Mouse (Mus musculus): ENCODE measurements around the gene Trappc5. TPM values are rescaled to one million over a fixed set of nuclear protein-coding genes. Genes with fewer than 3 reads are reported as not detected.

The Trappc5 gene
- polyA plus RNA-seq (2017; shearing (Covaris generic)): 10 to 100 TPM; 35.7 to 44.1 TPM

GRCm38 (mm10) chr8:3676131-3676992, at the start of gene Trappc5:
Gene Trappc5, plus strand, starts transcription at chr8:3676299.

DNA sequence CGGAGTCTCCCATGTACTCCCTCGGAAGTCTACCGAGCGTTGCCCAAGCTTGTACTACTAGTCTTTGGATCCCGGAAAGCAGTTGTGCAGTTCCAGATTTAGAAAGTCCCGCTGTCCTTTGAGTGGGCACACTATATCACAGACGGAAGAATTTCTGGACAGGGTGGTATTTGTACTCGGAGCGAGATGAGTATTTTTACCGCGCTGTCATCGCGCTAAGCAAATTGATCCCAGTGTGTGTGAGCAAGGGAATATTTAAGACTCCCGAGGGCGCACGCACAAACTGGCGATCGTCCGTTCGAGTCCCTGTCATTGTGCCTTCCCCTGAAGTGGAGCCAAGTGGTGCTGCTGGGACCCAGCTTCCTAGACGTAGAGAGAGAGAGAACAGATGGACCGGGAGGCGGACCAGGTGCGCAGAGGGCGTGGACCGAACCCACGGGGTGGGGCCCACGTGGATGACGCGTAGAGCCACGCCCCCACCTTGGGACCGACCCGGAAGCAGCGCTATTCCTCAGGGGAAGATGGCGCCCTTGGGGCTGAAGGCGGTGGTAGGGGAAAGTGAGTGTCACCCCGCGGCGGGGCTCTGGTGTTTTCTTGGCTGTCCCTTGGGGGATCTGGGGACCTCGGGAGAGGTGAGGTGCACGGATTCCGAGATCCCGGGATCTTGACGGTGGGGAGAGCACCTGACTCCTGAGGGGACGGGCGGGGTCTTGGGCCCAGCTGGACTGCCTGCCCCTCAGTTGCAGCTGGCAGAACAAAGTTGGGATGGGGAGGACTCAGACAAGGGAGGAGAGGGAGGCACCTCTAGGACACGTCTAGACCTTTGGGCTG, 45.2 kb upstream of the Trappc5 start, which contains the start of gene Stxbp2:
Stxbp2 (plus strand) TSS at position 309 of the 831 bp plus-strand sequence.

DNA sequence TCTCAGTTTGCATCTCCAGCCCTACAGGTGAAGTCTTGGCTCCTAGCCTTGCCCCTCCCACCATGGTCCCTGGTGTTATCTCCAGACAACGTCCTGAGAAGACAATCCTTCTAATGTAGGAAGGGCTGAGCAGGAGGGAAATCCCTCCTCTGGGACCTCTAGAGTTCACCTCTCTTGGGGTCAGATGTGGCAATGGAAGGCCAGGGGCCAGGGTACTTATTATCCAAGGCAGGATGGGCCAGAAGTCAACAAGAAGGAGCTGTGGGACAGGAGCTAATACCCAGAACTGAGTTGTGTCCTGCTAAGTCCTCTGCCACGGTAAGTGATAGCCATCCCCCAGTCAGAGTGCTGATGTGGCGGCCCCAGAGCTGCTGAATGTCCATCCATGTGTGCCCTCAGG, 20.6 kb upstream of the Trappc5 start, which contains the start of gene Retn:
Retn (plus strand) TSS at position 245 of the 400 bp plus-strand sequence.

GRCm38 (mm10) chr8:3665507-3665906, 10.6 kb upstream of the Trappc5 start, which contains the start of gene Mcemp1:
Gene Mcemp1, plus strand, starts transcription at chr8:3665754.

DNA sequence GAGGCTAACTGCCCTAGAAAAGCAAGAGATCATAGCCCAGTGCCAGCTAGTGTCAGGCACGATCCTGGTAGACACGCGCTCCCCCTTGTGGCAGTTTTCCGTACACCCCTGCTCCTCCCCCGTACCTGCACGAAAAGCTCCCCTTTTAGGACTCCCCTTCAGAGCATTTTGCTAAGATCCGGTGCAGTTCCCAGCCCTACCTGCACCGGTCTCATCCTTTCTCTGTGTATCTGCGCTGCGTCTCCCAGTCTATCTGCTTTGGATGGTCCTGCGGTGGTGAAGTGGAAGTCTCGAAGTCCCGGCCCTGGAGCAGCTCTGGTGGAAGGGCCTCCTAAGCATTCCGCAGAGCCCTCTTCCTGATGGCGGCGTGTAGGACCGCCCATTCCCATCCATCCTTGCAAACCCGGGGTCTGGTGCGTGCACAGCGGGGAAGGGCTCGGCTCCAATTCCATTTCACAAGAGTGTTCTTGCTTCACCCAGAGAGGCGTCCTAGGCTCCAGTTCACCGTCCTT, 4.1 kb upstream of the Trappc5 start, which contains the start of gene Fcor:
Fcor (minus strand) TSS at position 383 of the 512 bp plus-strand sequence.

DNA sequence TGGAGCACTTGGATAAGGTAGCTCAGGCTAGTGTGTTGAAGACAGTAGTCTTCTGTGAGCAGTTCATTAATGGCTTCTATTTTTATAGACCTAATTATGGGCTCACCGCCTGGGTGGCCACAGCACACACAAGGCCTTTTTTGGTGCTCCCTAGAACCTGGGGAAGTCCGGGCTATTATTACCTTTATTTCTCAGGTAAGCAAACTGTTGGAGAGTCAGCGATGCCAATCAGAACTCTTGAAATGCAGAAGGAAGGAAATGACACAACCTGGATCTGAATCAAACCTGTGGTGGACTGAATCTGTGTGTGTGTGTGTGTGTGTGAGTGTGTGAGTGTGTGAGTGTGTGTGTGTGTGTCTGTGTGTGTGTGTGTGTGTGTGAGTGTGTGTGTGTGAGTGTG, 18.0 kb downstream of the Trappc5 start, which contains the start of gene Fcer2a:
Fcer2a (minus strand) TSS at position 55 of the 400 bp plus-strand sequence.

DNA sequence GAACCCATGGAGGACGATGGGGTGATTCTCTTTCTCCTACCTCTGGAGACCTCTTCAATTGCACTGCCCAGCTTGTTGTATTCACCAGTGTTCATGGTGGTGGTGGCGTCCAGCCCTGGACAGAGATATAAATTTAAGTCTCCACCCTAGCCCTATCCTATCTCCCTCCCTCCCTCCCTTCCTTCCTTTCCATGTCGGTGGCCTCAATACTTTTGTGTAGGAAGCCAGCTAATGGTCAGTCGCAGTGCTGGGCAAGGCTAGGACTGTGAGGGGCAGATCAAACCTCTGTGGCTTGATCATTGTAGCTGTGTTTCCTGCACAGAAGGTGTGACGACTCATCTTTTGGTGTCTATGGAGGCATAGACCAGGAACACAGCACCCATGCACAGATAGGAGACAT, 44.5 kb downstream of the Trappc5 start, which contains the start of gene Clec4g:
Clec4g (minus strand) TSS at position 101 of the 400 bp plus-strand sequence.

Other genes with a start within 250 kb of the Trappc5 start
- gene Pex11g, start 208.6 kb upstream of the Trappc5 start, polyA plus RNA-seq (2017; shearing (Covaris generic)): 1 to 10 TPM; 4.2 to 4.5 TPM
- under 1 TPM in 1 of 2 experiments, not detected in 1; 0.17 TPM for gene Tex45, start 205.4 kb upstream of the Trappc5 start, polyA plus RNA-seq (2017; shearing (Covaris generic))
- 1 to 10 TPM; 6.7 to 8.5 TPM for gene Zfp358, start 183.2 kb upstream of the Trappc5 start, polyA plus RNA-seq (2017; shearing (Covaris generic))
- 100 to 1,000 TPM; 107 to 120 TPM for gene Mcoln1, start 175.8 kb upstream of the Trappc5 start, polyA plus RNA-seq (2017; shearing (Covaris generic))
- gene Pnpla6, start 160.9 kb upstream of the Trappc5 start, polyA plus RNA-seq (2017; shearing (Covaris generic)): 10 to 100 TPM; 39.8 to 41.4 TPM
- gene C330021F23Rik, start 108.3 kb upstream of the Trappc5 start, polyA plus RNA-seq (2017; shearing (Covaris generic)): 1 to 10 TPM in 1 of 2 experiments, not detected in 1; 2.2 TPM
- gene Camsap3, start 89.0 kb upstream of the Trappc5 start, polyA plus RNA-seq (2017; shearing (Covaris generic)): 1 to 10 TPM in 1 of 2 experiments, under 1 TPM in 1; 0.98 to 5.4 TPM
- 100 to 1,000 TPM; 100 to 114 TPM for gene Xab2, start 55.0 kb upstream of the Trappc5 start, polyA plus RNA-seq (2017; shearing (Covaris generic))
- gene Pet100, start 54.8 kb upstream of the Trappc5 start, polyA plus RNA-seq (2017; shearing (Covaris generic)): 100 to 1,000 TPM in 1 of 2 experiments, 10 to 100 TPM in 1; 95.6 to 102 TPM
- gene Pcp2, start 50.8 kb upstream of the Trappc5 start, polyA plus RNA-seq (2017; shearing (Covaris generic)): not detected
- gene Stxbp2, start 45.3 kb upstream of the Trappc5 start, polyA plus RNA-seq (2017; shearing (Covaris generic)): 100 to 1,000 TPM; 203 to 221 TPM
- gene Retn, start 20.5 kb upstream of the Trappc5 start, polyA plus RNA-seq (2017; shearing (Covaris generic)): not detected
- gene Mcemp1, start 10.5 kb upstream of the Trappc5 start, polyA plus RNA-seq (2017; shearing (Covaris generic)): 1 to 10 TPM in 1 of 2 experiments, not detected in 1; 1.1 TPM
- under 1 TPM in 1 of 2 experiments, not detected in 1; 0.78 TPM for gene Fcor, start 3.9 kb upstream of the Trappc5 start, polyA plus RNA-seq (2017; shearing (Covaris generic))
- gene Fcer2a, start 17.9 kb downstream of the Trappc5 start, polyA plus RNA-seq (2017; shearing (Covaris generic)): 10 to 100 TPM in 1 of 2 experiments, 1 to 10 TPM in 1; 1.7 to 16.7 TPM
- gene Clec4g, start 44.4 kb downstream of the Trappc5 start, polyA plus RNA-seq (2017; shearing (Covaris generic)): under 1 TPM in 1 of 2 experiments, not detected in 1; 0.53 TPM
- 1 to 10 TPM in 1 of 2 experiments, not detected in 1; 2.8 TPM for gene Cd209a, start 72.7 kb downstream of the Trappc5 start, polyA plus RNA-seq (2017; shearing (Covaris generic))
- under 1 TPM; 0.31 to 0.67 TPM for gene Cd209e, start 178.0 kb downstream of the Trappc5 start, polyA plus RNA-seq (2017; shearing (Covaris generic))
- gene Cd209d, start 202.3 kb downstream of the Trappc5 start, polyA plus RNA-seq (2017; shearing (Covaris generic)): not detected

Measured in inflammation-experienced regulatory T-cells (primary cell).